Mouse (Mus musculus) bone marrow macrophage, adult 2 months (primary cell): Measurements from ENCODE around the gene Sco1.

Experiments used
- CTCF ChIP-seq: IDR thresholded peaks from 2 replicates; pipeline ENCODE4 v1.5.1; 2012; ENCODE audit warnings: low read depth, mild to moderate bottlenecking, low read length, moderate library complexity
- POLR2A ChIP-seq: IDR thresholded peaks from 2 replicates; pipeline ENCODE4 v1.6.1; 2012; ENCODE audit warnings: mild to moderate bottlenecking, low read depth, low read length, borderline replicate concordance

GRCm38 (mm10) chr11:67085489-67085888, 33.0 kb downstream of the Sco1 start:
- TF ChIP-seq CTCF: no peak
- no peak for TF ChIP-seq POLR2A
